Mouse (Mus musculus): Measurements from ENCODE around the gene Slc17a8. TPM values are rescaled to one million over a fixed set of nuclear protein-coding genes. Genes with fewer than 3 reads are reported as not detected.
A peak's percentile ranks its signal among the peaks of the same experiment; 100 is the strongest.

Slc17a8 gene
- total RNA-seq, 2 experiments from 2014 or later: not detected

- peak; percentile 68 to 85 for DNase-seq
These were observed 94.0 kb downstream of the Slc17a8 start for GRCm38 (mm10) chr10:89527054-89527453.

DNA sequence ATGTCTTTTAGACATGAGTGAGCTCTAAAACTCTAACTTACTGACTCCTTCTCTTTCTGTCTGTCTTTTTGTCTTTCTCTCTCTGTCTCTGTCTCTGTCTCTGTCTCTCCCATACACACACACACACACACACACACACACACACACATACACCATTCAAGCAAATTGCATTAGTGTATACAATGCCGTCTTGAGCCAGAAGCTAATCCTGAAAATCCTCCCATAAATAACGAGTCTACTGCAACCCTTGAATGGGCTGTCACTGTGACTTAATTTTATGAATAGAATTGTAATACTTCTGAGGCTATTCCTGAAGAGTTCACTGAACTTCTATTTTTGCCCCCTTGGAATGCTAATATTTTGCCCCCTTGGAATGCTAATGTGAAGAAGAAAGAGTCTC is 95.2 kb downstream of the Slc17a8 start:
- no peak for DNase-seq

Other genes with a start within 250 kb of the Slc17a8 start
- gene Gas2l3, start 177.3 kb downstream of the Slc17a8 start, total RNA-seq (2021): 1 to 10 TPM; 2.7 to 3.1 TPM
- under 1 TPM; 0.28 to 0.37 TPM for gene Nr1h4, start 87.7 kb downstream of the Slc17a8 start, total RNA-seq (2021)
- gene Scyl2, start 65.0 kb upstream of the Slc17a8 start, total RNA-seq (2021): 10 to 100 TPM; 17.1 to 17.7 TPM
- gene Actr6, start 111.0 kb upstream of the Slc17a8 start, total RNA-seq (2021): 10 to 100 TPM; 13.4 to 14.2 TPM
- gene Uhrf1bp1l, start 123.7 kb upstream of the Slc17a8 start, total RNA-seq (2021): 10 to 100 TPM; 21.5 to 21.6 TPM

Measured in heart, adult 18-20 months (tissue).